Mouse (Mus musculus) midbrain, postnatal 0 days (tissue): ENCODE results near the gene 4930562C15Rik. TPM values are rescaled to one million over a fixed set of nuclear protein-coding genes. Genes with fewer than 3 reads are reported as not detected.

Source experiments
- ATAC-seq: fragments of 200-750 bp; cut with Nextera tagmentation; 2 replicates; pipeline ENCODE4 v1.8.0; 2017; ENCODE audit warnings: moderate number of reproducible peaks, mild to moderate bottlenecking, moderate TSS enrichment, moderate library complexity; ENCODE audit not compliant: low FRiP score
- DNase-seq: peaks from one replicate; pipeline ENCODE4 v3.0.0-alpha.2; 2015; ENCODE audit warnings: low spot score
- H3K27ac ChIP-seq: fragments of 300-500 bp; sonication (generic); 2 replicates; pipeline ENCODE4 v1.5.1; 2014; ENCODE audit warnings: low read depth, mild to moderate bottlenecking, low read length, mixed read lengths
- H3K27me3 ChIP-seq: fragments of 300-500 bp; sonication (generic); 2 replicates; pipeline ENCODE4 v1.6.1; 2014; ENCODE audit warnings: low read length, control low read depth, mixed read lengths; ENCODE audit not compliant: insufficient read depth
- H3K36me3 ChIP-seq: fragments of 300-500 bp; sonication (generic); 2 replicates; pipeline ENCODE4 v1.6.1; 2014; ENCODE audit warnings: low read length, control low read depth, mixed read lengths; ENCODE audit not compliant: insufficient read depth
- H3K4me1 ChIP-seq: fragments of 300-500 bp; sonication (generic); 2 replicates; pipeline ENCODE4 v1.6.1; 2014; ENCODE audit warnings: mild to moderate bottlenecking, control low read depth, antibody characterized with exemption, low read length, mixed read lengths; ENCODE audit not compliant: insufficient read depth
- H3K4me2 ChIP-seq: fragments of 300-500 bp; sonication (generic); 2 replicates; pipeline ENCODE4 v1.6.1; 2014; ENCODE audit warnings: low read depth, mild to moderate bottlenecking, low read length, mixed read lengths; ENCODE audit not compliant: poor library complexity, severe bottlenecking
- H3K4me3 ChIP-seq: fragments of 300-500 bp; sonication (generic); 2 replicates; pipeline ENCODE4 v1.5.1; 2014; ENCODE audit warnings: low read depth, mild to moderate bottlenecking, low read length, moderate library complexity
- H3K9ac ChIP-seq: fragments of 300-500 bp; sonication (generic); replicated peaks from 2 replicates; pipeline ENCODE4 v1.6.1; 2014; ENCODE audit warnings: mild to moderate bottlenecking, low read length, moderate library complexity, mixed read lengths; ENCODE audit not compliant: poor library complexity, severe bottlenecking
- H3K9me3 ChIP-seq: fragments of 300-500 bp; sonication (generic); 2 replicates; pipeline ENCODE4 v1.6.1; 2016; ENCODE audit warnings: low read length, control low read depth
- CTCF ChIP-seq: IDR thresholded peaks from 2 replicates; pipeline ENCODE4 v1.5.1; 2016; ENCODE audit warnings: antibody characterized with exemption, mild to moderate bottlenecking
- WGBS: fragments of 180-500 bp; shearing (Covaris S2); extraction: QIAGEN DNeasy Blood & Tissue Kit; methylation state at CpG from one replicate; pipeline ENCODE4 v1.1.7; 2014; 5-methylcytosine and 5-hydroxymethylcytosine counted together
- polyA plus RNA-seq: library from polyadenylated mRNA; unstranded; fragments of >200 nt; fragmentation: Nextera tagmentation; extraction: Ambion mirVana; gene quantifications from 2 replicates; pipeline ENCODE4 v1.2.1, GENCODE M21; 2015
- total RNA-seq: library from RNA; depleted of rRNA; stranded (reverse); fragments of >200 nt; gene quantifications from 2 replicates; pipeline ENCODE4 v1.2.3, GENCODE M21; 2014

4930562C15Rik gene
- total and polyA plus RNA-seq, 2 experiments from 2014 or later = 0.47 TPM; not detected in 1

DNA sequence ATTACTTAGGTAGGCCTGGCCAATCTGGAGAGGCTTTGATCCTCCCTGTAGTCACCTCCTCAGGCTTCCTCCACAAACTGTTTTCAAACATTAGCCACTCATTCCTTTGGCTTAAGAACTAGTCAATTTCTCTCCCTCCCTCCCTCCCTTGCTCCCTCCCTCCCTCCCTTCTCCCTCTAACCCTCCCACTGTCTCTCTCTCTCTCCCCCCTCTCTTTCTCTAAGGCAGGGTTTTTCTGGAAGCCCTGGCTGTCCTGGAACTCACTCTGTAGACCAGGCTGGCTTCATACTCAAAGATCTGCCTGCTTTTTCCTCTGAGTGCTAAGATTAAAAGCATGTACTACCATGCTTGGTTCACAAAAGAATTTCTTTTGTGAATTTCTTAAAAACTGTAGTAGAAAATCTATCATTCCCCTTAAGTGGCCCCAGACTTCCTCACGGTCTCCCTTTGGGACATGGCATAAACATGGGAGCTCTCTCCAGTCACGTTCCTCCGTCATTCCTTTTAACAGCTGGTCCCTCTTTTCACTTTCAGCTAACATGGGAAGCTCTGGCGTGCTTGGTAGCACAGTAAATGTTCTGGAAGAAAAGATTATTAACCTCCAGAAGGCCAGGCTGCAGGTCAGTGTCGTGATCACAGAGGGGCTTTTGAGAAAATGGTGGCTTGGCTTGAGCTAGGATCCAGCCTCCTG is 15.9 kb downstream of the 4930562C15Rik start:
- WGBS = 63% methylated on average over 5 of the region's 5 CpGs
- H3K4me2 ChIP-seq = no peak overlapping the region
- no peak overlapping the region for H3K9ac ChIP-seq
- no peaks in the 10 kb centered on the region for H3K4me1 ChIP-seq
- DNase-seq = no peak
- ATAC-seq = no peak
- H3K9me3 ChIP-seq = no peaks in the 10 kb centered on the region
- H3K4me3 ChIP-seq = no peak overlapping the region
- no peaks in the 10 kb centered on the region for H3K27me3 ChIP-seq
- H3K27ac ChIP-seq = no peak overlapping the region
- no peak for TF ChIP-seq CTCF
- no peaks in the 10 kb centered on the region for H3K36me3 ChIP-seq

DNA sequence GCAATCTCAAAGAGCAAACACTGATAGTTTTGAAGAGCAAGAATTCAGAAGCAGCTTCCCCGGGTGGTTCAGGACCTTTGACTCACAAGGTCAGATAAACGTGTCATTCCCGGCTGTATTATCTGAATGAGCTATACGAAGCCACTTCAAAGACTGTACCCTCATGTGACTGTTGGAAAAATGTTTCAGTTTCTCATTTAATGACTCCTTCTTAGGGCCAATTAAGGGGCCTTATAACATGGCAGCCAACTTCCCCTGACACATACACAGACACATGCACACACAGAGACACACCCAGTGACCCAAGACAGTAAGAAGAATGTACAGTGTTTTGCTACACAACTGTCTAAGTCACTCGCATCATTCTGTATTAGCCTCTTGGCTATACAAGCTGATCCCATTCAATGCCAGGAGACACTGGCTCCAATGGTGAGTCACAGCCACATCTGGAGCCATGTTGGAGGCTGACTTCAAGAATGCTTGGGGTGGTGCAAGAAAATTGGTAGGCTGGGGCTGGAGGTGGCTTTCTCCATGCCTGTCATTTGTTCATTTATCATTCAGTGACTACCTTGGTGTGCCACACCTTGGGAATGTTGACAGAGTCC is 19.9 kb downstream of the 4930562C15Rik start:
- no peak overlapping the region for H3K9ac ChIP-seq
- no peak for ATAC-seq
- 75% methylated on average over 5 of the region's 5 CpGs for WGBS

DNA sequence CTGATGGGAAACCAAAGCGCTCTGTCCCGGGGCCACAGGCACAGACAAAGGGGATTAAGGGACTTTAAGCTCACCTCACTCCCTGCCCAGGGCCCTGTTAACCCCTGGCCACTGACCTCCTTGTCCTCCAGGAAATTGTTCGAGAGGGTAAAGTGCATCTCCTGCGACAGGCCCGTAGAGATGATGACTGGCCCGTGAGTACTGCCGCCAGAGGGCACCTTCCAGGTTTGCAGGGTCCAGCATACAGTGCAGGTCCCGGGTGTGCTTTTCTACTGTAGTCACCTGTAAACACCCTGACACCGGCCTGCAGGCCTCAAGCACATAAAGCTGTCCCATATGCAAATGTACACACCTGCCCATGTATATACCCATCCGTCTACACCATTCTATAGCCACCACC is 26.2 kb downstream of the 4930562C15Rik start:
- DNase-seq (no peak), ATAC-seq (no peak)
- WGBS = 42% methylated on average over 10 of the region's 10 CpGs

More for the DNA sequence above, 19.9 kb downstream of the 4930562C15Rik start:
- Histone ChIP-seq H3K9me3 (no peaks in the 10 kb centered on the region), H3K4me1 (no peaks in the 10 kb centered on the region), H3K27me3 (no peaks in the 10 kb centered on the region), H3K27ac (no peak overlapping the region), H3K4me3 (no peak overlapping the region), H3K36me3 (no peaks in the 10 kb centered on the region), H3K4me2 (no peak overlapping the region)
- TF ChIP-seq CTCF = no peak
- no peak for DNase-seq

DNA sequence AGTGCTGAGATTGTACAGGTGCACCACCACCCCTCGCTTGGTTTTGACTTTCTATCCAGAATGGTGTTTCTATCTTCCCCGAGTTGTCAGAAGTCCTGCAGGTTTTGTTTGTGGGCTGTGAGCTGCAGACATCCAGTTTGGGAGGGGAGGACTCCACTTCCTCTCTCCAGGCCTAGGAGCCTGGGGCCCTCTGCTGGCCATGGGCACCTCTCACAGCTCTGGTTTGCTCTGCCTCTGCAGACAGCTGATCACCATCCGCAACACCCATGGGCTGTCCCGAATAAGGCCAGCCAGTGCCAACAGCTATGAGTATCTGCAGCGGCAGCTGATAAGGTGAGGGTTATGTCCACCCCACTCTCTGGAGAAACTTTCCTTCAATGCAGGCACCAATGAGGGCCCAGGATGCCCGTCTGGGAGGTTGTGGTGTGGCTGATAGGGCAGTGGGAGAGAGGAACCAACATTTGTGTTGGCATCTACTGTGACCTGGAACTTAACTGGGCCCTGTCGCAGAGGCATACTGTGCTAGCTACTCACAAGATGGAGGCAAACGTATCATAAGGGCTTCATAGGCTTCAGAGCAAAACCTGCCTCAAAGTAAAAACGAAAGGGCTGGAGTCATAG is 27.8 kb downstream of the 4930562C15Rik start:
- peak; percentile 79 for TF ChIP-seq CTCF
- 56% methylated on average over 9 of the region's 9 CpGs for WGBS
- Histone ChIP-seq H3K4me2 (no peak overlapping the region), H3K4me3 (no peak overlapping the region), H3K36me3 (no peaks in the 10 kb centered on the region), H3K27me3 (no peaks in the 10 kb centered on the region), H3K9ac (no peak overlapping the region), H3K27ac (no peak overlapping the region), H3K9me3 (no peaks in the 10 kb centered on the region), H3K4me1 (no peaks in the 10 kb centered on the region)
- ATAC-seq (no peak), DNase-seq (peak; percentile 71)

More for the DNA sequence above, 26.2 kb downstream of the 4930562C15Rik start:
- Histone ChIP-seq H3K4me2 (no peak overlapping the region), H3K27ac (no peak overlapping the region), H3K27me3 (no peaks in the 10 kb centered on the region), H3K4me3 (no peak overlapping the region), H3K9me3 (no peaks in the 10 kb centered on the region), H3K9ac (no peak overlapping the region), H3K36me3 (no peaks in the 10 kb centered on the region), H3K4me1 (no peaks in the 10 kb centered on the region)
- TF ChIP-seq CTCF = peak; percentile 30; the same call in 1 of the 2 replicates

DNA sequence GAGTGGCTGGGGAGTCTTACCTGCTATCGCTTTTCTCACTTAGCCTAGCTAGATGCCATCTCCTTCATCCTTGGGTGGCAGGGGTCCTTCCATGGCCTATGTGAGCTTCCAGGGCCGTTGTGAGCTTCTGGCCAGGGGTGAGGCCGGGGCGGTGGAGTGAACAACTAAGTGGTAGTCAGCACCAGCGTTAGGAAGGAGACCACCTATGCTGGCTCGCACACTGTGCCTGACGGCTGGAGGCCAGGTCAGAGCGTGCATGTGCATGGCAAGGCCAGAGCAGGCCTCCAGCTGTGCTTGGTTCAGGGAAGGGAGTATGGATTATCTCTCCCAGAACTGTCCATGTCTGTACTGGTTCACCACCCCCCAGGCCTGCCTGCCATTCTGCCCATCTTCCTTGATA is 28.5 kb downstream of the 4930562C15Rik start:
- TF ChIP-seq CTCF = no peak
- Histone ChIP-seq H3K27me3 (no peaks in the 10 kb centered on the region), H3K9me3 (no peaks in the 10 kb centered on the region), H3K4me3 (no peak overlapping the region), H3K4me1 (no peaks in the 10 kb centered on the region), H3K9ac (no peak overlapping the region), H3K36me3 (no peaks in the 10 kb centered on the region), H3K4me2 (no peak overlapping the region), H3K27ac (no peak overlapping the region)
- ATAC-seq (no peak), DNase-seq (no peak)
- 83% methylated on average over 8 of the region's 8 CpGs for WGBS
